Comparison of ENCODE assay signal across 8 mouse cellular contexts in genomic region chr6:65043241-65043640, GRCm38 (mm10). TPM values are rescaled to one million over a fixed set of nuclear protein-coding genes. Genes with fewer than 3 reads are reported as not detected.
DNase-seq lines count a peak whose midpoint lies in the region; ATAC-seq and TF ChIP-seq lines count a peak whose summit lies in the region.

No protein-coding gene starts in this region.

- H3K4me3 ChIP-seq in kidney, embryonic 15.5 days (replicated peaks): peak overlapping the region; percentile 86
- H3K4me3 ChIP-seq in heart, postnatal 0 days (ENCODE audit: low read depth, low read length): peak overlapping the region; percentile 83
- peak overlapping the region; percentile 96 for H3K4me3 ChIP-seq in megakaryocyte, embryonic 14.5 days (replicated peaks)

- no peak for DNase-seq in kidney, adult 18-20 months
- DNase-seq in T-cell, adult 2 months (ENCODE audit: low spot score): peak; percentile 9
- DNase-seq in heart, postnatal 0 days (ENCODE audit: low spot score): no peak
- DNase-seq in thymus, postnatal 36 days: no peak
- DNase-seq in B cell, adult 2 months: no peak
- DNase-seq in left cerebral cortex, postnatal 4 days: no peak

- no peak for TF ChIP-seq CTCF in heart, postnatal 0 days (IDR thresholded peaks at IDR 0.05; ENCODE audit: low read depth)

- no peak for TF ChIP-seq EP300 in heart, postnatal 0 days (IDR thresholded peaks at IDR 0.05; ENCODE audit: low read depth)

- no peaks in the 10 kb centered on the region for H3K9me3 ChIP-seq in kidney, embryonic 15.5 days (replicated peaks)
- H3K9me3 ChIP-seq in heart, postnatal 0 days (replicated peaks; ENCODE audit: control insufficient read depth, low read length): no peaks in the 10 kb centered on the region
- no peaks in the 10 kb centered on the region for H3K9me3 ChIP-seq in megakaryocyte, embryonic 14.5 days

- intact Hi-C loops in left cerebral cortex, postnatal 4 days (cut with DNase I): no loop called here

- H3K4me1 ChIP-seq in kidney, embryonic 15.5 days: peaks cover 11% of the 10 kb centered on the region
- H3K4me1 ChIP-seq in heart, postnatal 0 days (ENCODE audit: control insufficient read depth, insufficient read depth): no peaks in the 10 kb centered on the region
- peaks cover 17% of the 10 kb centered on the region for H3K4me1 ChIP-seq in megakaryocyte, embryonic 14.5 days

- 7% methylated on average over 7 of the region's 7 CpGs for WGBS in kidney, embryonic 15.5 days
- 12% methylated on average over 7 of the region's 7 CpGs for WGBS in heart, postnatal 0 days

- no peaks in the 10 kb centered on the region for H3K27me3 ChIP-seq in kidney, embryonic 15.5 days
- H3K27me3 ChIP-seq in heart, postnatal 0 days (ENCODE audit: control insufficient read depth, insufficient read depth, low read length): no peaks in the 10 kb centered on the region
- H3K27me3 ChIP-seq in megakaryocyte, embryonic 14.5 days (replicated peaks): no peaks in the 10 kb centered on the region

- H3K27ac ChIP-seq in kidney, embryonic 15.5 days: peak overlapping the region; percentile 96
- H3K27ac ChIP-seq in heart, postnatal 0 days (ENCODE audit: low read depth): peak overlapping the region; percentile 96

- no peak for ATAC-seq in kidney, embryonic 15.5 days (replicated peaks; ENCODE audit: low FRiP score)
- no peak for ATAC-seq in heart, postnatal 0 days (ENCODE audit: insufficient read depth, low read depth)

- peak overlapping the region; percentile 72 for H3K4me2 ChIP-seq in kidney, embryonic 15.5 days
- peak overlapping the region; percentile 74 for H3K4me2 ChIP-seq in heart, postnatal 0 days (ENCODE audit: low read depth, low read length)

- peak overlapping the region; percentile 93 for H3K9ac ChIP-seq in kidney, embryonic 15.5 days
- H3K9ac ChIP-seq in heart, postnatal 0 days (replicated peaks; ENCODE audit: low read depth, low read length): peak overlapping the region; percentile 93

- H3K36me3 ChIP-seq in kidney, embryonic 15.5 days: peaks cover 43% of the 10 kb centered on the region
- peaks cover 23% of the 10 kb centered on the region for H3K36me3 ChIP-seq in heart, postnatal 0 days (replicated peaks; ENCODE audit: control insufficient read depth, insufficient read depth, low read length)
- peaks cover 39% of the 10 kb centered on the region for H3K36me3 ChIP-seq in megakaryocyte, embryonic 14.5 days (replicated peaks; ENCODE audit: low read length)

RNA-seq across cellular contexts. Expression of gene Smarcad1, which starts 0.9 kb away (rescaled TPM):
- 67.0 and 70.6 TPM in 2 replicates for polyA plus RNA-seq in kidney, embryonic 15.5 days (2015; fragmentation: Nextera tagmentation; extraction: Ambion mirVana)
- total RNA-seq in heart, postnatal 0 days (2014; rRNA removed; ENCODE audit: low replicate concordance): 19.3 and 25.0 TPM in 2 replicates
- 31.9 and 34.4 TPM in 2 replicates for polyA plus RNA-seq in heart, postnatal 0 days (2015; fragmentation: Nextera tagmentation; extraction: Ambion mirVana)
- 4.8 and 8.5 TPM in 2 replicates for polyA plus RNA-seq in megakaryocyte, embryonic 14.5 days (2012; ENCODE audit: insufficient read depth, low replicate concordance)
- 10 to 100 TPM; 64.5 to 71.6 TPM for total RNA-seq in left cerebral cortex, postnatal 4 days (2021)
